Mouse (Mus musculus) E14TG2a.4 (cell line): ENCODE measurements around the gene Chd8.
A peak's percentile ranks its signal among the peaks of the same experiment; 100 is the strongest.

Experiments used
- CTCF ChIP-seq: conservative IDR thresholded peaks from 2 replicates; pipeline ENCODE4 v1.5.1; 2014; ENCODE audit warnings: low read length
- NANOG ChIP-seq: IDR thresholded peaks from 2 replicates; pipeline ENCODE4 v1.6.1; 2014; ENCODE audit warnings: borderline replicate concordance, low read length, mixed read lengths
- POU5F1 ChIP-seq: IDR thresholded peaks from 2 replicates; pipeline ENCODE4 v1.6.1; 2014; ENCODE audit warnings: low read length, borderline replicate concordance

DNA sequence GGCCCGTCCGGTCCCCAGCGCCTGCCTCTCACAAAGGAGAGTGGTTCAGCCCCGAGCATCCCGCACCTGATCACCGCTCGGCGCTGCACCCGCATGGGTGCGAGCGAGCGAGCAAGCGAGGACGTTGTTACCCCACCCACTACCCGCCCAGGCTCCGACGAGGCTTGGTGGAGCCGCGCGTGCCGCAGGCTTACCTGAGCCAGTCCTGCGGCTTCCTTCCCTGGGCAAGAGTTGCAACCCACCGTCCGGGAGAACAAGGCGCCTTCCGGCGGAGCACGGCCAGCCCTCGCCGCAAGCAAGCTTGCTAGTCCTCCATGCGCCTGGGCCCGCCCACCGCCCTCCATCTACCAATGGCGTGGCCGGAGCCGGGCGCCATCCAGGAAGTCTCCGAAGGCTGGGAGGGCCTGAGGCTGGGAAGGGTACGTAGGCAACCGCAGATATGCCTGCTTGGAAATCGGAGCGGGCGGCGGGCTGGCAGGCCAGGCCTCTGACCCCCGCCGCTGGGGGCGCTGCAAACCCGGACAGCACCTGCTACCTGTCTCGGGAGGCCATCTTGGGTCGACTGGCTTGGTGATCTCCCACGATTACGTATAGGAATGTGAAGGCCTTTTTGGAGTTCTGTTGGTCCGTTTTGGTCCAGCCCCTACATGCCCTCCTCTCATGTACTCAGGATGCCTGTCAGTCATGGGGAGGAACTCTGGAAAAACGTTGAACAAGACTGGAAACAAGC is at the start of gene Chd8:
- TF ChIP-seq CTCF (peak; percentile 8; the same call in 1 of the 2 replicates), POU5F1 (no peak), NANOG (no peak)
